Mouse (Mus musculus) liver, embryonic 13.5 days (tissue): Measurements from ENCODE around the gene Fmnl1. TPM values are rescaled to one million over a fixed set of nuclear protein-coding genes. Genes with fewer than 3 reads are reported as not detected.

Source experiments
- ATAC-seq: fragments of 200-750 bp; cut with Nextera tagmentation; 2 replicates; pipeline ENCODE4 v1.8.0; 2017; ENCODE audit warnings: low read depth, mild to moderate bottlenecking, moderate number of reproducible peaks, moderate library complexity
- DNase-seq: peaks from one replicate; pipeline ENCODE4 v3.0.0; 2022
- H3K27ac ChIP-seq: fragments of 300-500 bp; sonication (generic); 2 replicates; pipeline ENCODE4 v1.5.1; 2015; ENCODE audit warnings: moderate library complexity, mild to moderate bottlenecking, inconsistent platforms
- H3K27me3 ChIP-seq: fragments of 300-500 bp; sonication (generic); 2 replicates; pipeline ENCODE4 v1.6.1; 2015; ENCODE audit warnings: mild to moderate bottlenecking, inconsistent platforms
- H3K36me3 ChIP-seq: fragments of 300-500 bp; sonication (generic); 2 replicates; pipeline ENCODE4 v1.6.1; 2015; ENCODE audit warnings: mild to moderate bottlenecking, inconsistent platforms
- H3K4me1 ChIP-seq: fragments of 300-500 bp; sonication (generic); replicated peaks from 2 replicates; pipeline ENCODE4 v1.6.1; 2015; ENCODE audit warnings: inconsistent platforms
- H3K4me2 ChIP-seq: fragments of 300-500 bp; sonication (generic); 2 replicates; pipeline ENCODE4 v1.6.1; 2015; ENCODE audit warnings: inconsistent platforms, mild to moderate bottlenecking, moderate library complexity
- H3K4me3 ChIP-seq: fragments of 300-500 bp; sonication (generic); replicated peaks from 2 replicates; pipeline ENCODE4 v1.5.1; 2015; ENCODE audit warnings: mild to moderate bottlenecking, inconsistent platforms
- H3K9ac ChIP-seq: fragments of 300-500 bp; sonication (generic); 2 replicates; pipeline ENCODE4 v1.6.1; 2015; ENCODE audit warnings: mild to moderate bottlenecking, inconsistent platforms
- H3K9me3 ChIP-seq: fragments of 300-500 bp; sonication (generic); replicated peaks from 2 replicates; pipeline ENCODE4 v1.6.1; 2016; ENCODE audit warnings: inconsistent platforms
- WGBS: fragments of 180-500 bp; shearing (Covaris S2); methylation state at CpG from one replicate; pipeline ENCODE4 v1.1.7; 2015; ENCODE audit not compliant: insufficient replicate concordance; 5-methylcytosine and 5-hydroxymethylcytosine counted together
- polyA plus RNA-seq: library from polyadenylated mRNA; unstranded; fragments of >200 nt; fragmentation: Nextera tagmentation; extraction: Ambion mirVana; gene quantifications from 2 replicates; pipeline ENCODE4 v1.2.1, GENCODE M21; 2015

Fmnl1 gene
- polyA plus RNA-seq, 1 experiment from 2014 or later: 3.0 TPM

DNA sequence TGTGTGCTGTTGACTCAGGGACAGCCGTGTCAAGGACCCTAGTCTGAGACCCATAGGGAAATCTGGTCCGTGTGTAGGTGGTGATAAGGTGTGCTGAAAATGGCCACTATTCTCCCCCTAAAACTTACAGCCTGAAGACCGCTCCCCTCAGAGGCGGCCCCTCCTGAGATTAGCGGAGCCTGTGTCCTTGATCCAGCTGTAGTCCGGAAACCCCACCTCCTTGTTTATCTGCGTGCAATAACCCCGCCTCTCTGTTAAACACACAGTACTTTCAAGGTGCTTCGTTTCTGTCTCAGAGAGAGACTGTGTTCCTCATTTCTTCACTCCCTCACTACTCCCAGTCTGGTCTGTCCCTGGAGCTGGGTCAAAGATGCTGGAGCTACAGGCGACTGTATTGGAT lies 6.5 kb upstream of the Fmnl1 start:
- H3K9me3 ChIP-seq: no peaks in the 10 kb centered on the region
- ATAC-seq (0 out of 2 replicates have a peak, but pooled peaks have one; percentile 26), DNase-seq (peak; percentile 28)
- H3K9ac ChIP-seq: no peak overlapping the region
- no peaks in the 10 kb centered on the region for H3K36me3 ChIP-seq
- H3K4me2 ChIP-seq: peak overlapping the region; percentile 42
- no peak overlapping the region for H3K4me3 ChIP-seq
- H3K4me1 ChIP-seq: peaks cover 6% of the 10 kb centered on the region
- WGBS: 8% methylated on average over 10 of the region's 10 CpGs
- peaks cover 7% of the 10 kb centered on the region for H3K27me3 ChIP-seq
- no peak overlapping the region for H3K27ac ChIP-seq

DNA sequence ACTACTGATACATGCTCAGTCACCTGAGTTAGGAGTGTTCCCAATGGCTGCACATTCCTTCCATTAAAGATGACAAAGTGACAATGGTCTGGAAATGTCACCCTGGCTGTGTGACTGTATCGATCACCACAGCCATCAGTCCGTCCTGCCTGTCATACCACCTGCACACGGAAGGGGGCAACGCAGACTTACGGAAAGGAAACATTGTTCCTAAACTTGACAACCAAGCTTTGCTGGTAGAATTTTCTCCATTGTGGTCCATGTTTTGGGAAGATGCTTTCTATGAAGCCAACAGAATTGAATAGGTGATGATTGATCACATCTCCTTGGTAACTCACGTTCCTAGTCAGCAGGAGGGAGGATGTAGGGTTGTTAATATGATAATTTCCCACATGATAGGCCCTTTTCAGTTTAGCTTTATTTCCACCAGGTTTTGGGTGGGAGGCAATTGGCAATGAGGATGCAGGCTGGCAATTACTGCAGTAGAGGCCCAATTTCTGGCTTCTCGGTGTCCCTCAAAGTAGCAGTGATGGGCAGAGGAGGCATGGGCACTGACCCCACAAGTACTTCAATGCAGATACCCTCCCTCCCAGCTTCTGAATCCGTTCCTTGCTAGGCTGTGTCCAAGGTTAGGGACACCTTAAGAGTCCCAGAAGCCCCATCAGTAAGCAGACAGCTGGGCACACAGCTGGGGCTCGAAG lies 2.1 kb upstream of the Fmnl1 start:
- peaks cover 37% of the 10 kb centered on the region for H3K4me1 ChIP-seq
- no peak overlapping the region for H3K4me2 ChIP-seq
- peak; percentile 26 for DNase-seq
- peaks cover 45% of the 10 kb centered on the region for H3K27me3 ChIP-seq
- ATAC-seq: no peak
- H3K4me3 ChIP-seq: no peak overlapping the region
- no peak overlapping the region for H3K9ac ChIP-seq
- H3K27ac ChIP-seq: no peak overlapping the region
- 21% methylated on average over 9 of the region's 9 CpGs for WGBS
- H3K36me3 ChIP-seq: no peaks in the 10 kb centered on the region
- no peaks in the 10 kb centered on the region for H3K9me3 ChIP-seq

DNA sequence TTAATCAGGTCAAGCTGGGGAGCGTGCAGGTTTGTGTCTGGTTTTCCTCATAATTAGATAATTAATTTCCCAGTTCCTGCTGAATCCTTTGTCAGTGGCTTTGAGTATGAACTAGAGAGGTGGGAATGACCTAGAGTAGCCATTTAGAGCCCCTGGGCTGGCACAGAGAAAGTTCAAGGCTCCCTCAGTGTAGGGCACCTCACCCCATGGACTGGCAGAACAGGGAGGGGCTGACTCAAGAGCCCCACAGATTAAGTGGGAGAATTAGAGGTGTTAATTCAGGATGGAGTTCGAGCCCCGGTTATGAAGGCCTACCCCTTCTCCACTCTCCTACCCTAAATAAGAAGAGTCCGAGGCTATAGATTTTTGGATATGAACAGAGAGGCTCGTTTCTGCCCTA lies 1.2 kb upstream of the Fmnl1 start:
- no peak overlapping the region for H3K4me2 ChIP-seq
- H3K27me3 ChIP-seq: peaks cover 45% of the 10 kb centered on the region
- ATAC-seq (no peak), DNase-seq (no peak)
- H3K27ac ChIP-seq: no peak overlapping the region
- H3K9ac ChIP-seq: no peak overlapping the region
- no peaks in the 10 kb centered on the region for H3K36me3 ChIP-seq
- H3K4me1 ChIP-seq: peaks cover 40% of the 10 kb centered on the region
- no peak overlapping the region for H3K4me3 ChIP-seq
- no peaks in the 10 kb centered on the region for H3K9me3 ChIP-seq
- 66% methylated on average over 5 of the region's 5 CpGs for WGBS

DNA sequence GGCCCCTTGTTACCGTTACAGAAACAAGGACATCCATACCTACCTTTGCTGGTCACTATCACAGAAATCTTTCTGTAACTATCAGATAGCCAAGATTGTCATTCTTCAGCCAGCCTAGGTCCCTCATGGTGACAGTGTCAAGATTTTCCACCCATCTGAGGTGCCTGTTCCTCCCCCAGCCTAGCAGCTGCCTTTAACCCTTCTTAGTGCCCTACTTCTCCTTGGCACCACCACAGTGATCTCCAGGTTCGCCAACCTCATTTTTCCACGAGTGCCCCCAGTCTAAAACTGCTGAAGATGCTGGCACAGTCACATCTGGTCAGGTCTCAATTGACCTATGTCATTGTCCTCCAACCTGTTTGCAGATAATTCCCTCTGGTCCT lies 805 bp upstream of the Fmnl1 start:
- peak overlapping the region; percentile 54; the same call in 1 of the 2 replicates for H3K9ac ChIP-seq
- peak overlapping the region; percentile 57 for H3K4me3 ChIP-seq
- ATAC-seq (no peak), DNase-seq (no peak)
- 32% methylated on average over 3 of the region's 3 CpGs for WGBS
- H3K27ac ChIP-seq: no peak overlapping the region
- H3K9me3 ChIP-seq: no peaks in the 10 kb centered on the region
- peak overlapping the region; percentile 75 for H3K4me2 ChIP-seq
- peaks cover 45% of the 10 kb centered on the region for H3K27me3 ChIP-seq
- H3K4me1 ChIP-seq: peaks cover 43% of the 10 kb centered on the region
- H3K36me3 ChIP-seq: no peaks in the 10 kb centered on the region

DNA sequence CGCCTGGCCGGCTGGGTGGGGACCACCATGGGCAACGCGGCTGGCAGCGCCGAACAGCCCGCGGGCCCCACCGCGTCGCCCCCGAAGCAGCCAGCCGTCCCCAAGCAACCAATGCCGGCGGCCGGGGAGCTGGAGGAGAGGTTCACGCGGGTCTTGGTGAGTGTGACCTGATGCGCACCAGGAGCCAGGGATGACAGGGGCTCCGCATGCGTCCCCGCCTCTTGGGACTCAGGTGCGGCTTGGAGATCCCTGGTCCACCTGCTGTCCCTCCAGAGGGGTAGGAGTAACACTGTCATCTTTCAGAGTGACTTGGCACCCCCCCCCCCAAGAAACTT lies 346 bp downstream of the Fmnl1 start:
- WGBS: 2% methylated on average over 23 of the region's 23 CpGs
- H3K36me3 ChIP-seq: no peaks in the 10 kb centered on the region
- H3K27ac ChIP-seq: no peak overlapping the region
- H3K9ac ChIP-seq: peak overlapping the region; percentile 54
- peaks cover 51% of the 10 kb centered on the region for H3K4me1 ChIP-seq
- peak overlapping the region; percentile 75 for H3K4me2 ChIP-seq
- no peaks in the 10 kb centered on the region for H3K9me3 ChIP-seq
- peaks cover 45% of the 10 kb centered on the region for H3K27me3 ChIP-seq
- DNase-seq (no peak), ATAC-seq (no peak)
- H3K4me3 ChIP-seq: peak overlapping the region; percentile 57

DNA sequence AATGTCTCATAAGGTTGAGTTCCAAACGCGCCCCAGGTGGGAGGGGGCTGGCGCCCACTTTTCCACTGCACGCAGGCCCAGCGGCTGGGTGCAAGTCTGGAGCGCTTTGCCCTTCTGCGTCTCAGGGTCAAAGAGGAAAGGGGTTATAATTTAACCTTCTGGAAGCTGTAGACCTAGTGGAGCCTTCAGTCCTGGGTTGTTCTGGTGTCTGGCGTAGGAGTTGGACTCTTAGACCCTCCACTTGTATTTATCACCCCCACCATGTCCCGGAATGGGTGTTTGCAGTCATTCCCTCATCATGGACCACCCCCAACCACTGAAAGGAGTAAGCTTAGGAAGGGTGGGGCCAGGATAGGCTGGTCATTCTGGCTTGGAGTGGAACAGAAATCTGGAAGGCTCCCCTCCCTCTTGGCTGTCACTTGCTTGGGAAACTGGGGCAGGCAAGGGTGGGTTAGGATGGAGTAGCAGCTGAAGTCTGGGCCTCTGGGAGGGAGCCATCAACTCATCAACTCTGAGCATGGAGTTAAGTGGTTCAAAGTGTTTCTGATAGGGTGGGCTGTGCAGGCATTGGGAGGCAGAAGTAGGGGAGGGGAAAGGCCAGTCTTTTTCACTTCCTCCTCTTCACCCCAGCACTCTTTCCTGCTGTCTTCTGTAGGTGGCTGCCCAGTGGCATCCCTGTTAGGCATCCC lies 940 bp downstream of the Fmnl1 start:
- ATAC-seq: no peak

DNA sequence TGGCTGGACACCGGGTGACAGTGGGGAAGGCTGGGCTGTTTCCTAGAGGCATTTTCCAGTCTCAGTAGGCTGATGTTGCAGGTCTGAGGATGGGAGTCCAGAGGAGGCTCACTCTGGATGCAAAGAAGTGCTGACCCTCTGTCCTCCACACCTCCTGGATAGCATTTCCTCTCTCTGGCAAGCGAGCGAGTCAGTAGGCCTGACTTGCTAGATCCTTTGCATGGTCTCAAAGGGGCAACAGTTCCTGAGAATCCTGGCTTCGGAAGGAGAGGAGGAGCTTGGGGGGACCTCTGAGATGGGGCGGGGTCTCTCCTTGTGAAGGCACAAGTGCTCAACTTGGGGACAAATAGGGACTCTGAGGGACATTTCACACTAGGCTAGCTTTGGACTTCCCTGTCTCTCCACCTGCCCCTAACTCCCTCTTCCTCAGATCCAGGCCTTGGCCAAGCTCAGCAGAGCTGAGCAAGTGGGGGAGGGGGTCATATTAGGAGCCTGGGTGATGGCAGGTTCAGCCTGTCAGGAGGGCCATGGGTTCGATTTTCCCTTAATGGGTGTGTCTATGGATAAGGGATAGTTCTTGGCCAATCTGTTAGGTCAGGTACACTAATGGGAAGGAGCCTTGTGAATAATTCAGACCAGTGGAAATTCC lies 1.6 kb downstream of the Fmnl1 start:
- H3K27me3 ChIP-seq: peaks cover 45% of the 10 kb centered on the region
- peaks cover 63% of the 10 kb centered on the region for H3K4me1 ChIP-seq
- no peak for ATAC-seq
- H3K36me3 ChIP-seq: no peaks in the 10 kb centered on the region
- WGBS: 30% methylated on average over 6 of the region's 6 CpGs
- H3K4me3 ChIP-seq: peak overlapping the region; percentile 57
- H3K27ac ChIP-seq: no peak overlapping the region
- H3K9ac ChIP-seq: no peak overlapping the region
- no peak for DNase-seq
- H3K9me3 ChIP-seq: no peaks in the 10 kb centered on the region
- H3K4me2 ChIP-seq: peak overlapping the region; percentile 33

More for the DNA sequence above, 940 bp downstream of the Fmnl1 start:
- Histone ChIP-seq H3K4me2 (peak overlapping the region; percentile 75), H3K4me1 (peaks cover 56% of the 10 kb centered on the region), H3K9me3 (no peaks in the 10 kb centered on the region), H3K4me3 (peak overlapping the region; percentile 57), H3K36me3 (no peaks in the 10 kb centered on the region), H3K27ac (no peak overlapping the region), H3K27me3 (peaks cover 45% of the 10 kb centered on the region), H3K9ac (peak overlapping the region; percentile 43; the same call in 1 of the 2 replicates)
- 23% methylated on average over 9 of the region's 9 CpGs for WGBS
- no peak for DNase-seq

DNA sequence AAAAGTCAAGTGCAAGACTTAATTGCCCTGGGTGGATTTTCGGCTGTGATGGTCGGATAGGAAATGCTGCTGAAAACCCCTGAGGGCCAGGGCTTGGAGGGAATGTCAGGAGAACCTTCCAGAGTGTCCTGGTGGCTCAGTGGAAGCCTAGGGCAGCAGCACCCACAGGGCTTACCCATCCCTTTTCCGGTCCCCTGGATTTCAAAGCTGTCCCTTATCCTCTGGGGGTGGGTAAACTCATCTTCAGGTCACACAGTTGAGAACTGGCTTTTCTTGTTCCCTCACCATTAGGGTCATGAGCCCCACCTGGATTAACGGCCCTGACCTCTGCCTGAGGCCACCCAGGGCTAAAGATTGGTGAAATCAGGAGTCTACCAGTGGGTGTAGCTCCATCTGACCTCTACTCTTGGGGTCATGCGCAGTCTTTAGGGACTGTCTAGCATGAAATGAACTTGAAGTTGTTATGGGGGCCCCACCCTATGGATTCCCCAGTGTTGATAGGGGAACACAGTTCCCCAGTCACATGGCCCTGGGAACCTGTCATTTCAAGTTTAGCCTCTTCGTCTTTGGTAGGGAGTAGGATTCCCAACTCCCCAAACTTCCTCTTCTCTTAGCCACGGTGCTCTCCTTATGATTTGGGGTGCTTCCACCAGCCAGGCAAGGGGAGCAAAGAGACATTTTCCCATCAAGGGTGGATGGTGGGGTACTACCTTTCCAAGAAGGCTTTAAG lies 2.3 kb downstream of the Fmnl1 start:
- Histone ChIP-seq H3K4me2 (peak overlapping the region; percentile 33), H3K4me3 (no peak overlapping the region), H3K4me1 (peaks cover 68% of the 10 kb centered on the region), H3K27me3 (peaks cover 45% of the 10 kb centered on the region), H3K27ac (no peak overlapping the region), H3K9me3 (no peaks in the 10 kb centered on the region), H3K36me3 (no peaks in the 10 kb centered on the region), H3K9ac (no peak overlapping the region)
- ATAC-seq (no peak), DNase-seq (no peak)
- 55% methylated on average over 7 of the region's 7 CpGs for WGBS

DNA sequence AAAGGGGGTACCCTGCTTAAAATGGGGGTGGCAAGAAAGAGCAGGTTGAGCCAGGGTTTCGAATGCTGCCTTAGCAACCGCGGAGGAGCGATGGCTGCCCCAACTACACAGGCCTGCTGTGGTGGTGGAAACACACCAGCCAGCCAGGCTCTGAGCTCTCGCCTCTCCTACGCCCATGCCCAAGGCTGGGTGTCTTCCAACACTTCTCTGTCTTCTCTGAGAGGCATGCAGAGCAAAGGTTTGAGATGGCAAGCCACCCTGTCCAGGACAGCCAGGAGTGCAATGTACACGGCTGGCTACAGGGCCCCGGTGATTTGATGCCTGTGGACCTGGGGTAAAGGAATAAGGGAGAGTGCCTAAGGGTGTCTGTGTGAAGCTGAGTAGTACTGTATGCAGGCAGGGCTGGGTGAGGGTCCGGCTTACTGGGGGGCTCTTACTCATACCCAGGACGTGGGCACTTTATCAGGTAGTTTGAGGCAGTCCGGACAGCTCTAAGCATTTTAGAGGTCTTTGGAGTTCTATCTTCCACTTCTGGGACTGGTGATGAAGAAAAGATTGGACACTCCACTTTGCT lies 3.0 kb downstream of the Fmnl1 start:
- no peak overlapping the region for H3K9ac ChIP-seq
- 0 out of 2 replicates have a peak overlapping the region, but pooled peaks have one; percentile 16 for H3K4me2 ChIP-seq
- H3K36me3 ChIP-seq: no peaks in the 10 kb centered on the region
- ATAC-seq (no peak), DNase-seq (no peak)
- H3K27me3 ChIP-seq: peaks cover 44% of the 10 kb centered on the region
- H3K9me3 ChIP-seq: no peaks in the 10 kb centered on the region
- no peak overlapping the region for H3K27ac ChIP-seq
- WGBS: 62% methylated on average over 11 of the region's 11 CpGs
- peaks cover 70% of the 10 kb centered on the region for H3K4me1 ChIP-seq
- no peak overlapping the region for H3K4me3 ChIP-seq

DNA sequence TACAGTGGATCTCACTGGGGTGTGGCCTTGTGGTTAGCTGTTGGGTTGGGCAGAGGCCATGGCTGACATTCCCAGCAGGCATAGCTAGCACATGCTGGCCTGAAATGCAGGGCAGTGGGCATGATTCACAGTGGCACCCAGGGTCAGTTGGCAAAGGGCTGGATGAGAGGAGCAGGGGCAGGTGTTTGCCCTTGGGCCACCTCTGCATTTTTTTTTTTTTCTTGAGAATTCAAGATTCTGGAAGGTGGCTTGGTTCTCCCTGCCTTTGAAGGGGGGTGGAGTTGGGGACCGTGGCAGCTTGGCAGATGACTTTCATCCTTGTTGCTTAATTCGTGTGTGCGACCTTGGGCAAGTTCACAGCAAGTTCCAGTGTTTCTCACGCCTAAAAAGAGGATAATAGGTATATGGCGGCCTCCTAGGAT lies 3.5 kb downstream of the Fmnl1 start:
- no peak for ATAC-seq
- WGBS: 22% methylated on average over 5 of the region's 5 CpGs
- H3K4me1 ChIP-seq: peaks cover 70% of the 10 kb centered on the region

More for the DNA sequence above, 3.5 kb downstream of the Fmnl1 start:
- Histone ChIP-seq H3K4me2 (peak overlapping the region; percentile 24), H3K27me3 (peaks cover 38% of the 10 kb centered on the region), H3K9ac (peak overlapping the region; percentile 4; the same call in 1 of the 2 replicates), H3K36me3 (no peaks in the 10 kb centered on the region), H3K27ac (peak overlapping the region; percentile 61), H3K9me3 (no peaks in the 10 kb centered on the region), H3K4me3 (no peak overlapping the region)
- no peak for DNase-seq
